Mouse (Mus musculus) gastrocnemius, postnatal 25 days (tissue): ENCODE measurements around the gene Calm5. TPM values are rescaled to one million over a fixed set of nuclear protein-coding genes. Genes with fewer than 3 reads are reported as not detected.
"Not testable (repeated sequence)": the region's sequence is repeated elsewhere in the genome, so short reads cannot be mapped to it uniquely, and the experiment has no call there.

Source experiments
- DNase-seq: peaks from one replicate; pipeline ENCODE4 v3.0.0; 2022
- long read RNA-seq, 2 experiments: library from polyadenylated mRNA; stranded (forward); transcript quantifications; one replicate each; pipeline ENCODE4 v2.0.0; 2021
- total RNA-seq, 2 experiments: library from RNA; stranded (reverse); gene quantifications; 1 replicate in 1 of 2; 2 replicates in 1 of 2; pipeline ENCODE4 v1.2.3; 2021

Calm5 gene
- total RNA-seq = not detected
- long read RNA-seq, experiment 1 = 0 reads
- long read RNA-seq, experiment 2 = 0 reads

DNA sequence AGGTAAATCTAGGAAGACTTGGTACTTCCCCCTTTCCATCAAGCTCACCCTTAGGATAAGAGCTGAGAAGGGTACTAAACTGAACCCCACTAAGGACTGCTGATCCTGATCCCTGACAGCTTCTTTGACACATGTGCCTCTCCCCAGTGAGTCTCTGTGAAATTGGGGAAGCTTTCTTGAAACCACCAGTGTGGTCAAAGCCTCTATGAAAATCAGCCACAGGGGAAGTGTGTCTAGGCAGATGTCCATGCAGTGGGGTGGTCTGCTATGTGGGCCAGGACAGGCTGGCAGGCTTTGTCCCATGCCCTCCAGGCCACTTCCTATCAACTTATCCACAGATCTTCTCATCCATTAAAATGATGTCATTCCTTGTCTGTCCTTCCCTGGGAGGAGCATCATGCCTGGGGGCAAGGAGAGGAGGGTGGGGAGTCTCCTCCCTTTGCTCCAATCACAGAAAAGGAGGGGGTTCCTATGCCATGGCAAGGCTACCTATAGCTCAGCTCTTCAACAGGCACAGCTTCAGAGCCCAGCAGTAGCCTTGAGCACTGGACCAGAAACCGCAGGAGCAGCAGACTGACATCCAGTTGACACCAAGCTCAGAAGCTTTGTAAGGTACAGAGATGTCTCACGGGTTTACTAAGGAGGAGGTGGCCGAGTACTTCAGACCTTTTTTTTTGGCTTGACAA is at the start of gene Calm5:
Gene Calm5 (plus strand): TSS at position 526 of the 686 bp plus-strand sequence.
- not testable (repeated sequence) for DNase-seq

- DNase-seq = no peak
Measured at GRCm38 (mm10) chr13:3804186-3804585, 49.8 kb upstream of the Calm5 start, which contains the start of gene Calml3. Gene Calml3, minus strand, starts transcription at chr13:3804316.

GRCm38 (mm10) chr13:3805132-3805531 is 48.8 kb upstream of the Calm5 start:
- DNase-seq = no peak

- no peak for DNase-seq
Measured at GRCm38 (mm10) chr13:3805638-3806037, 48.3 kb upstream of the Calm5 start.

DNA sequence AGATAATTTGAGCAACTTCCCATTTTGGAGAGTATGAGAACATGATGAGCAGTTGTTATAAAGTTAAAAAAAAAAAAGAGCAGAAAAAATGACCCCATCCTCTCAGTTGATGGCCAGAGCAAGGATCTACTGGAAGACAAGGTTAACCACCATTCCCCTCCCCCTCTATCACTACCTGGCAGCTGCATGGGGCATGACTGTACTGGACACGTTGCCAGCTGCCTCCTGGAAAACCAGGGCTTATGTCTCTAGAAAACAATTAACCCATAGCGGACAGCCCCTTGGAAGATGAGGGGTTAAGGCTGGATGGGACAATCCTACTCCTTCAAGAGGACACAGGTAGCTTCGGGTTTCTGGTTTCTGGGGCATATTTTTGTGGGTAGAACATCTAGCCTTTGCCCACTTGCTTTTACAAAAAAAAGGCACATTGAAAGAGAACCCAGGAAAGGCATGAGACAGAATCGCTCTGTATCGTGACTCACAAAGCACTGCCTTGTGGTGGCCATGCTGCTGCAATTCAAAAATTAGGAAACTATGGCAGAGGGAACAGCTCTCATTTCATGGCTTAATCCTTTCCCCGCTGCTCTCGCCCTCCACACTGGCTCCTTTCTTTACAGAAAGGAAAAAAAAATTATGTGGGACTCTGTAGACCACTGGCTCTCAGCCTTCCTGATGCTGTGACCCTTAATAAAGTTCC is 46.7 kb upstream of the Calm5 start:
- DNase-seq = no peak

DNA sequence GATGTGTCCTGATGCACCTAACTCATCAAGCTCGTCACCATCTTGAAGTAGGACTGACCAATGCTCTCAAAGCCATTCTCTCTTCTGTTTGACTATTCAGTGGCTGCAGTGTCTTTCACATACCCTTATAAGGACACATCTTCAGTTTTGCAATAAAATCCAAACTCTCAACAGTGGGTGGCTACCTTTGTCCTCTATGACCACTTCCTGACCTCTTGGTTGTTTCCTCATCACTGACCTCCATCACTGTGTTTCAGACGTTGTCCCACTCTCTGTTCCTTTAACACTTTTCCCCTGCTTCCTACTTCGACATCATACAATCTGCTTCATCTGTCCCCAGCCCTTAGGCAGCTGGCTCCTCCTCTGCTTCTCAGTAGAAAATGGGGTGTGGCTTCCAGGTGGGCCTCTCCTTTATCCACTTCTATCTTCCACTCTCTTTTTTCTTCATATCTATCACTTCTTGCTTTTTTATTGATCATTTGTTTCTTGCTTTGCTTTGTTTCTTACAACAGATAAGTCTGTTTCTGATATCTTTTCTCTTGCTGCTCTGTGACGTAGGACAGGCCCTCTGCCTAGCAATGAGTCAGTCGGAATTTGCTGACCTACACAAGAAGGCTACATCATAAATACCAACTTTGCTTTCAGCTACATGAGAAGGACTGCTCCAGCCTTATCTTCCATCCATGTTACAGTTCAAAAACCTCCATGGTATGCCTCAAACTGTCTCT is 35.8 kb upstream of the Calm5 start:
- no peak for DNase-seq

- DNase-seq = no peak
Measured at GRCm38 (mm10) chr13:3818740-3819076, 35.3 kb upstream of the Calm5 start.

GRCm38 (mm10) chr13:3822105-3822504 is 31.9 kb upstream of the Calm5 start:
- DNase-seq = no peak

DNA sequence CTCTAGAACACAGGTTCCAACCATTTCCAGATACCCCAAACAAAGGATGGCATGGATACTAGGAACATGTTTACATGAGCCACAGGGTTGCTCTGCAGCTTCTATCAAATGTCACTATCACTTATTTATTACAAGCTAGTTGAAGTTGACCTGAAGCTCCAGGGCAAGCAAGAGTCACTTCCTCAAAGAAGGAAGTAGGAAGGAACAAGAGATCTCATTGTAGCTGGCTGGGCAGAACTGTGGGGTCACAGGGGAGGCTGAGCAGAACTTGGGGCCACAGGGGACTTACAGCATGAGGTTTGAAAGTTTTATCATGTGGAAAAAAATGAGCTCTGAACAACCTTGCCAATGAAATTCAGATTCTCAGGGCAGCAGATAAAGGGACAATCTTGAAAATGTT is 28.2 kb upstream of the Calm5 start:
- DNase-seq = no peak

DNA sequence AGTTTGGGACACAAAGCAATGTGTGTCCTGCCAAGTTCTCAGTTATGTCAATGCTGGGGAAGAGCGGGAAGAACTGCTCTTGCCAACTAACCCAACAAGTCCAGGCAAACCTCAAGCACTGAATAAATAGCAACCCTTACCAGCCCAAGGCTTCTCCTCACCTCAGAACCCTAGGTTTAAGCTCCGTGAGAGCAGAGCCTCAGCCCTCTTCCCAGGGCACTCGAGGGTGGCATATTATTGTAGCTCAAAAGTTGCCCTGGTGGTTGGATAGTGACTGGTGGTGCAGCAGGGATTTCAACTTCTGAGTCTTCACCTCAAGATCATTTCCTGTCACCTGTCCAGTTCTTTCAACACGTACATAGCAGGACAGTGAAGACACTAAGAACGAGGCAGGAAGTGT is 22.4 kb upstream of the Calm5 start:
- no peak for DNase-seq

DNA sequence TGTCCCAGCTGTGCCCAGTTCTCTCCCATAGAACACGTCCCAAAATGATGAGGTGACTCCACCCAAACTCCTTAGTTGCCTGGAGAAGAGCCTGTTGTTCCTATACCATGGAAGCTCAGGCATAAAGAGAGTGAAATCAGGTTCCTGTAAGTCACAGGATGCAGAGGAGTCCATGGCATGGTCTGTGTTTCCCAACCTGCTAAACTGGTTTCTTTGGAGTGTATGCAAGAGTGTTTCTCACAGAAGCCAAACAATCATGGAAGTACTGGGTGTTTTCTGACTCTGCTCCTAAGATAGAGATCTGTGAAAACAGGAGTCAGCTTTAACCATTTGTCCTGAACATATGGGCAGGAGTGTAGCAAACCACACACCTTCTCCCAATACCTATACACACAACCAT is 22.0 kb upstream of the Calm5 start:
- no peak for DNase-seq

- DNase-seq = no peak
Measured at GRCm38 (mm10) chr13:3832450-3832849, 21.5 kb upstream of the Calm5 start.

GRCm38 (mm10) chr13:3833644-3834043 is 20.3 kb upstream of the Calm5 start:
- not testable (repeated sequence) for DNase-seq

DNA sequence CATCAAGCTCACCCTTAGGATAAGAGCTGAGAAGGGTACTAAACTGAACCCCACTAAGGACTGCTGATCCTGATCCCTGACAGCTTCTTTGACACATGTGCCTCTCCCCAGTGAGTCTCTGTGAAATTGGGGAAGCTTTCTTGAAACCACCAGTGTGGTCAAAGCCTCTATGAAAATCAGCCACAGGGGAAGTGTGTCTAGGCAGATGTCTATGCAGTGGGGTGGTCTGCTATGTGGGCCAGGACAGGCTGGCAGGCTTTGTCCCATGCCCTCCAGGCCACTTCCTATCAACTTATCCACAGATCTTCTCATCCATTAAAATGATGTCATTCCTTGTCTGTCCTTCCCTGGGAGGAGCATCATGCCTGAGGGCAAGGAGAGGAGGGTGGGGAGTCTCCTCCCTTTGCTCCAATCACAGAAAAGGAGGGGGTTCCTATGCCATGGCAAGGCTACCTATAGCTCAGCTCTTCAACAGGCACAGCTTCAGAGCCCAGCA is 16.6 kb upstream of the Calm5 start, which contains the start of gene Calm4:
Gene Calm4 (plus strand): TSS at position 446 of the 496 bp plus-strand sequence.
- DNase-seq = not testable (repeated sequence)

GRCm38 (mm10) chr13:3840662-3841061 is 13.3 kb upstream of the Calm5 start:
- not testable (repeated sequence) for DNase-seq

- DNase-seq = no peak
Measured at GRCm38 (mm10) chr13:3850330-3850729, 3.6 kb upstream of the Calm5 start.

DNA sequence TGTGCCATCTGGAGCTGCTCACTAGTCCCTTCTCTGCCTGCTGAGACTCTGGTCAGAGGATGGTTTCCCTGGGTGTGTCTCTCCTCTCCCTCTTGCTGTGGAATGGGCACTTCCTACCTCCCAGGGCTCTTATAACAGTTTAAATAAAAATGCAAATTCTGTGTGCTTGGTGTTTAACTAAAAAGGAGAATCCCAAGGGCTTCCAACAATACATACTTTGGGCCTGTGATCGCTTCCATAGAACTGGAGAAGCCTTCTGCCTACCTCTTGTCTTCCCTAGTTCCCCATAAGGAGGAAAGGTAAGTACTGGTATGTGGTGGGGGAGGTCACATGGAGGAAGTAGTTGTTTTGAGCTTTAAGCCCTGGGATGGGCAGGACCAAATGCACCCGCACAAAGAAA is 883 bp downstream of the Calm5 start:
- no peak for DNase-seq

- no peak for DNase-seq
Measured at GRCm38 (mm10) chr13:3856252-3856651, 2.3 kb downstream of the Calm5 start.

GRCm38 (mm10) chr13:3861251-3861650 is 7.3 kb downstream of the Calm5 start:
- no peak for DNase-seq

DNA sequence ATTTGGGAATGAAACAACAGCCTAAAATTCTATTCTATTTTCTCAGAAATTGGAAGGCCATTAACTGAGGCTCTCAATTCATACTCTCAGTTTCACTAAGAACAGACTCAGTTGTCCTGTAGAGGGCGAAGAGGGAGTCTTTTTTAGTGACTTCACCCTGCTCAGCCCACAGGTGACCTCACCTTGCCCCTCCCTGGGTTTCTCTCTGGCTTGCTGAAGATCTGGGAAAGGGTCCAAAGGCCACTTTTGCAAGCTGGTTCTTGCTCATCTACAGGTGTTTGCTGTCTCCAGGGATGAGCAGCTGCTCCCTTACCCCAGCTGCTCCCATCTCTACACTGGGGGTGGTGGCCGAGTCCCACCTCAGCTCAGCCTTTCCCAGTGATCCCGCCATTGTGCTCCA is 8.4 kb downstream of the Calm5 start:
- DNase-seq = no peak

DNA sequence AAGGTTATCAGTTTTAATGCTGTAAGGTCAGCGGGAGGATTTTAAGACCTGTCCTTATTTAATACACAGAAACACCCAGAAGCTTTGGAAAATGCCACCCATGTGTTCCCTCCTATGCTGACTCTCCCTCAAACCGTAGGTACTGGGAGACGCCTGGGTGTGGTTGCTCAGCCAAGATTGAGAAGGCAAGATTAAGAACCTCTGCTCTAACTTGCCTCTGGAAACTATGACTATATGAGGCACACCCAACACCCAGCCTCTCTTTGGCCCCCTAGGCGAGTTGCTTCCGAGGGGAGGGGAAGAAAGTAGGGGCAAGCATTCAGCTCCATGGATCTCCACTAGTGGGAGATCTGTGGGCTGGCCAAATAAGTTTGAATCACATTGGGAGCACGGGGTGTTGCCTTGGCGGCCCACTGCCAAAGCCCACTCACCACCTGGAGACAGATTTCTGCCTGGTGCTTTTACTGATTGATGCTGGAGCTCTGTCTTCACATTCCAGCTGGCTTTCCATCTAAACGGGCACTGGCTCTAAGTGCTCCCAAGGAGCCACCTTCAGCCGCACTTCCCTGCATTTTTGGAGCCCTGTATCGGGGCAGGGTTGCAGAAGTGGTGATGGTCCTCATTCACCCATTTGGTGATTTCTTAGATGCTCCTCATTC is 9.1 kb downstream of the Calm5 start:
- DNase-seq = no peak

GRCm38 (mm10) chr13:3865648-3866354 is 11.8 kb downstream of the Calm5 start:
- DNase-seq = no peak
